Mouse (Mus musculus): ENCODE data around the gene Usp47. TPM values are rescaled to one million over a fixed set of nuclear protein-coding genes. Genes with fewer than 3 reads are reported as not detected.
A peak's percentile ranks its signal among the peaks of the same experiment; 100 is the strongest.

Gene Usp47
- total RNA-seq (2014; fragmentation: Nextera tagmentation) (52.0 and 66.9 TPM in 2 replicates), total RNA-seq (2017) (146 and 170 TPM in 2 replicates)

DNA sequence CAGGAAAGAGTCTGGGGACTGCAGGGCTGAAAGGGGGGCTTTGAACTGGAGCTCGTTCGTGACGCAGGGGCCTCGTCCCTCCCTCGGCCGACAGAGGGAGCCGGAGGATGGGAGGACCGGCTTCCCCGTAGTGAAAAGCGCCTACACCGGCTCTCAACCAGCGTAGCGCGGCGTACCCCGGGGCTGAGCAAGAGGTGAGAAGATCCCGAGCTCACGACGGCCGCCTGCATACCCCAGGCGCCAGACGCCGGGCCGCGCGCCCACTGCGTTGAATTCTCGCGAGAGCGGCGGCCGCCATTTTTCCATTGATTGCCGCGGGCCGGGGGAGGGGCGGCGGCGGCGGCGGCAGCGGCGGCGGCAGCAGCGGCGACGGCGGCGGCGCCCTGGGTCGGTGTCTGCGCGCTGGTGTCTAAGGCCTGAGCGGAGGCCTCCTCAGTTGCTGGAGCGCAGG, at the start of gene Usp47:
Gene Usp47, plus strand, starts transcription at position 355 of the 451 bp plus-strand sequence.
- ATAC-seq (replicated peaks; ENCODE audit: low FRiP score, low TSS enrichment, poor library complexity, severe bottlenecking) = peak; percentile 86

DNA sequence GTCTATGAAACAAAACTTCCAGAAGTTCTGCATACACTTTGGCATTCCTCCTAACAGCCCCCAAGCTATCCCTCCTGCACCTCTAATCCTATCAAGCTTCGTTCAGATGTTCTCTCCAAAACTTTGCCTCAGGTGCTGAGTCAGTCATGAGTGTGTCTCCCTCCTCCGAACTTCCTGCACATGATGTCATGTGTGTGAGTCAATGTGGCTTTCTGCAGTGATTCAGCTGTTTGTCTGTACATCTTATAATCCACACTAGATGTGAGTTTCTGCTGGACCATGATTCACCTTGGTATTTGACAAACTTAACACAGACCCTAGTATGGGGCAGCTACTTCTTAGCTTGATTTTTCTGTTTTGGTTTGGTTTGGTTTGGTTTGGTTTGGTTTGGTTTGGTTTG, 46.9 kb upstream of the Usp47 start:
- ATAC-seq (replicated peaks; ENCODE audit: low FRiP score, low TSS enrichment, poor library complexity, severe bottlenecking) = no peak

GRCm38 (mm10) chr7:111977871-111978270, 45.4 kb upstream of the Usp47 start:
- no peak for ATAC-seq (replicated peaks; ENCODE audit: low FRiP score, low TSS enrichment, poor library complexity, severe bottlenecking)

- ATAC-seq (replicated peaks; ENCODE audit: low FRiP score, low TSS enrichment, poor library complexity, severe bottlenecking) = no peak
Measured at GRCm38 (mm10) chr7:111982296-111982695, 41.0 kb upstream of the Usp47 start.

GRCm38 (mm10) chr7:111984530-111984929, 38.8 kb upstream of the Usp47 start:
- ATAC-seq (replicated peaks; ENCODE audit: low FRiP score, low TSS enrichment, poor library complexity, severe bottlenecking) = no peak

GRCm38 (mm10) chr7:111985266-111985665, 38.0 kb upstream of the Usp47 start:
- ATAC-seq (replicated peaks; ENCODE audit: low FRiP score, low TSS enrichment, poor library complexity, severe bottlenecking) = no peak

DNA sequence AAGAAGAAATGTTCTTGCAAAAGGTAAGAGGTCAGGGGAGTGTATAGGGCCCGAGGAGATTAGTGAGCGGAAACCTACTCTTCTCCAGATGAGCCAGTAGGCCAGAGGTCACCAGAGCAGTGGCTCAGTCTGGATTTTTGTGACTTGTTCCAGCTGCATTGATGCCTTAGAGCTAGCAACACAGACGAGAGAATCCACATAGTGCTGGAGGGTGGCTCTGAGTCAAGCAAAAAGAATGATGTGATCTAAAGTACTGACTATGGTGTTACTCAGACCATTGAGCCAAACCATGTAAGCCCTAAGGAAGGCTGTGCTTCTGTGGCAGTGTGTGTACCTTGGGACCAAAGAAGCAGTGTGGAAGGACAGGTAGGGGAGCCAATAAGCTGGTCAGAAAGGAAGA, 36.4 kb upstream of the Usp47 start:
- ATAC-seq (replicated peaks; ENCODE audit: low FRiP score, low TSS enrichment, poor library complexity, severe bottlenecking) = no peak

- no peak for ATAC-seq (replicated peaks; ENCODE audit: low FRiP score, low TSS enrichment, poor library complexity, severe bottlenecking)
Measured at GRCm38 (mm10) chr7:111997441-111997840, 25.9 kb upstream of the Usp47 start.

- no peak for ATAC-seq (replicated peaks; ENCODE audit: low FRiP score, low TSS enrichment, poor library complexity, severe bottlenecking)
Measured at GRCm38 (mm10) chr7:111998446-111999004, 24.8 kb upstream of the Usp47 start.

- no peak for ATAC-seq (replicated peaks; ENCODE audit: low FRiP score, low TSS enrichment, poor library complexity, severe bottlenecking)
Measured at GRCm38 (mm10) chr7:111999376-111999775, 23.9 kb upstream of the Usp47 start.

GRCm38 (mm10) chr7:112000166-112000565, 23.1 kb upstream of the Usp47 start:
- ATAC-seq (replicated peaks; ENCODE audit: low FRiP score, low TSS enrichment, poor library complexity, severe bottlenecking) = no peak

GRCm38 (mm10) chr7:112010511-112010910, 12.8 kb upstream of the Usp47 start:
- no peak for ATAC-seq (replicated peaks; ENCODE audit: low FRiP score, low TSS enrichment, poor library complexity, severe bottlenecking)

DNA sequence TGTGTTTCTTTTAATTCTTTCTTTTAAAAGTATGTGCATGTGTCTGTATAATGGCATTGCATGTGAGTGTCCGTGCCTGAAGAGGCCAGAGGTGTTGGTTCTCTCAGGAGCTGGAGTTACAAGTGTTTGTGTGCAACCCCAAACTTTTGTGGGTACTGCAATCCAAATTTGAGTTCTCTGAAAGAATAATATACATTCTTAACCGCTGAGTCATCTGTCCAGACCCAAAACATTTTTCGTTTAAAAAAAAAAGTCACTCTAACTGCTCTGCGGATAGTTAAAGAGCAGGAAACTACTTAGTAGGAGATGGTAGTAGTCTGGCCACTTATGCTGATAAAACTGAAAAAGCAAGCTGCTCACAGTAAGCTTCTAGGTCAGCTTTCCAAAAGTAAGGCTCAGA, 12.3 kb upstream of the Usp47 start:
- ATAC-seq (replicated peaks; ENCODE audit: low FRiP score, low TSS enrichment, poor library complexity, severe bottlenecking) = no peak

DNA sequence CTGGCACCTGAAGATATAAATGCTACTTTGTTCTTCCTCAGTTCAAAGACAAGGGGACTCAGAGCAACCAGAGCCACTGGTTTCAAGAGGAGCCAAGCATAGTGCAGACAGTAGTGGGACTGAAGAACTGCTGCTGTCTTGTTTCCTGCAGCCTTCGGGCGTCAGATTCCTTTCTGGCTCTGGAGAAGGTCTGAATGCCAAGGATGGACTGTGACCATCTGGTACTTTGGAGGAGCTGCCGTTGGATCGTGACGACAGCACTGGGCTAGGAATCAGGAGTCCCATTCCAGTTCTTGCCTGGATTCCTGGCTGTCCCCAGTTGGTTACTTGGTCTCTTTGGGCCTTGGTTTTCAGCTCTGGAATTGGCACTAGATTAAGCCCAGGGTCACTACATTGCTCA, 11.2 kb upstream of the Usp47 start:
- no peak for ATAC-seq (replicated peaks; ENCODE audit: low FRiP score, low TSS enrichment, poor library complexity, severe bottlenecking)

GRCm38 (mm10) chr7:112012621-112013177, 10.6 kb upstream of the Usp47 start:
- no peak for ATAC-seq (replicated peaks; ENCODE audit: low FRiP score, low TSS enrichment, poor library complexity, severe bottlenecking)

DNA sequence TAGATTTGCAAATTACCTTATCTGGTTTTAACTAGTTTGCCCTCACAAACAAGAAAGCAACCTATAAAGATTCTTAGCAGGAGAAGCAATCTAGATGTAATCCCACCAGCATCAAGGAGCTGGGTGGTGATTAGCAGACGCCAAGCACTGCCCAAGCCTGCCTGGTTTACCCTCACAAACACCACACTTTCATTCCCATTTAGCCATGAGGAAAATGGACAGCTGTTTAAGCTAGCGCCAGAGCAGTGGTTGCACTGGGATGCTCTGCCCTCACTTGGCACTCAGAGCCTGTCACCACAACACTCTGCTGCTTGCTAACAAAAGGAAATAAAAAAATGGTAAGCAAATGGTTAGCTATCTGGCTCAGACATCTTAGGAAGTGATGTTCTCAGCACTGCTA, 9.2 kb upstream of the Usp47 start:
- no peak for ATAC-seq (replicated peaks; ENCODE audit: low FRiP score, low TSS enrichment, poor library complexity, severe bottlenecking)

GRCm38 (mm10) chr7:112022506-112023149, 676 bp upstream of the Usp47 start:
- ATAC-seq (replicated peaks; ENCODE audit: low FRiP score, low TSS enrichment, poor library complexity, severe bottlenecking) = peak; percentile 14

DNA sequence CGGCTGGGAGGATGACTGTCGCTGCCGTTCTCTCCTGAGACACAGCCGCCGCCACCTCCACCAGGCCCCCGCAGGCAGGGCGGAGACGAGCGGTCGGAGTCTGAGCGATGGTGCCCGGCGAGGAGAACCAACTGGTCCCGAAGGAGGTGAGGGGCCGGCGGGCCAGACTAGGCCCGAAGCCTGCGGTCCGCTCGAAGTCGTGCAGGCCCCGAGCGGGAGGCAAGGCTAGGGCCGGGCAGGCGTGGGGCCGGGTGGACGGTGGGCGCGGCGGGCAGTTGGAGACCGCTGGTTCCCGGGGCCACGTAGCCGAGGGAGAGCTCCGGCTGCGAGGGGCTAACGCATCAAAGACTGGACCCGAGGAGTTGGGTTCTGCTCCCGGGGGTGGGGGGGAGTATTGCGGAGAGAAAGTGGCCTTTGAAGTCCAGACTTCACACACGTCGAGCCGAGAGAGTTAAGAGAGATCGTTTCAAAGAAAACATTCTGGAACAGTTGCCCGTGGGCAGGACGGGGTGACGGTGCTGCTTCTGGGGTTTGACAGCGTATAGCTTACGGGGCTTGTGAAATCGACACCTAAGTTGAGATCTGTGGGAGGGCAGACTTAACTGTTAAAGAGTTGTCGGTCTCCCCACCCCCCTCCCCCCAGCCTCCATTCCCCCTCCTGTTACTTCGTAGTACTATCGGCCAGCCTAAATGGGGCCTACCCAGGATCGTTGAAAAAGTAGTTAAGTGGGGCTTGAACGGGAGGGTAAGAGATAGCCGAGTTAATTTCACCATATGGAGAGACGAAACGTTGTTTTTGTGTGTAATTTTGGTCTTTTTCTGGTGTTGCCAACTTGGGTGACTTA, 519 bp downstream of the Usp47 start:
- peak; percentile 52 for ATAC-seq (replicated peaks; ENCODE audit: low FRiP score, low TSS enrichment, poor library complexity, severe bottlenecking)

- no peak for ATAC-seq (replicated peaks; ENCODE audit: low FRiP score, low TSS enrichment, poor library complexity, severe bottlenecking)
Measured at GRCm38 (mm10) chr7:112024446-112024730, 1.1 kb downstream of the Usp47 start.

DNA sequence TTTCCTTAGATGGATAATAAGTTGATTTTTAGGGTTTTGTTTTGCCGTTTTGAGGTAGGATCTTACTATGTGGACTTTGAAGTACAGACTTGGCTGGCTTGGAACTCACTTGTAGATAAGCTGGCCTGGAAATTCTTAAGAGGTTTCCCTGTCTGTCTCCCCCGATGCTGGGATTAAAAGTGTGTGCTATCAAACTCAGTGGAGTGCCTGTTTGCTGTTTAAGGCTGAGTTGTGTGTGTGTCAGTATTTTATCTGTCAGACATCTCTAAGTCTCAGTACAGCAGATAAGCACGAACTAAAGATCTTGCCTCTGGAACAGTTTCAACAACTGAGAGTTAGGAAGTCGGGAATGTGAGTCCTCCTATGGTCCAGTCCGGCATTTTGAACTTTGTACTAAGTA, 1.6 kb downstream of the Usp47 start:
- ATAC-seq (replicated peaks; ENCODE audit: low FRiP score, low TSS enrichment, poor library complexity, severe bottlenecking) = no peak

All from megakaryocyte-erythroid progenitor cell, adult 5-6 weeks (primary cell).